Mouse (Mus musculus) lung, adult 2 months (tissue): ENCODE data around the gene Mrtfa. TPM values are rescaled to one million over a fixed set of nuclear protein-coding genes. Genes with fewer than 3 reads are reported as not detected.

Experiments used
- DNase-seq: peaks from one replicate; pipeline ENCODE4 v3.0.0; 2022
- H3K4me1 ChIP-seq: fragments of 200-500 bp; 2 replicates; pipeline ENCODE4 v1.6.1; 2011; ENCODE audit warnings: low read length; ENCODE audit not compliant: control insufficient read depth, insufficient read depth
- H3K4me3 ChIP-seq: fragments of 200-500 bp; replicated peaks from 2 replicates; pipeline ENCODE3; 2011; ENCODE audit warnings: low read depth, mild to moderate bottlenecking, control low read depth, low read length; ENCODE audit errors: extremely low read depth
- CTCF ChIP-seq: fragments of 200-500 bp; IDR thresholded peaks from 2 replicates; pipeline ENCODE4 v1.5.1; 2011; ENCODE audit warnings: mild to moderate bottlenecking, low read length, control low read depth; ENCODE audit not compliant: insufficient read depth
- POLR2A ChIP-seq: fragments of 200-500 bp; IDR thresholded peaks from 2 replicates; pipeline ENCODE4 v1.6.1; 2011; ENCODE audit warnings: low read depth, mild to moderate bottlenecking, control low read depth, low read length, borderline replicate concordance; ENCODE audit errors: extremely low read depth
- WGBS: fragments of 180-500 bp; shearing (Covaris S2); methylation state at CpG from one replicate; pipeline ENCODE4 v1.1.7; 2018; 5-methylcytosine and 5-hydroxymethylcytosine counted together
- polyA plus RNA-seq: library from polyadenylated mRNA; depleted of rRNA; stranded (reverse); fragments of >200 nt; gene quantifications from 2 replicates; pipeline ENCODE4 v1.2.3, GENCODE M21; 2012

The Mrtfa gene
- polyA plus RNA-seq, 1 experiment = 39.0 TPM

DNA sequence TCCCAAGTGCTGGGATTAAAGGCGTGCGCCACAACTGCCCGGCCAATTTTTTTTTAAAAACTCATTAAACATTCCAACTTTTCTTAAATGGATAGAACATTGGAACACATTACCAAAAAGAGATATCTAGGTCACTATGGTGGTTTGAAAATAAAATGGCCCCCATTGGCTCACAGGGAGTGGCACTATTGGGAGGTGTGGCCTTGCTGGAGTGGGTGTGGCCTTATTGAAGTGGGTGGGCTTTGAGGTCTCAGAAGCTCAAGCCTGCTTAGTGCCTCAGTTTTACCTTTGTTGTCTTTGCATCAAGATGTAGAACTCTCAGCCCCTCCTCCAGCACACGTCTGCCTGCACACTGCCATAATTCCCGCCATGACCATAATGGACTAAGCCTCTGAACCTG is 11.9 kb upstream of the Mrtfa start:
- Histone ChIP-seq H3K4me3 (no peak overlapping the region), H3K4me1 (peaks cover 4% of the 10 kb centered on the region)
- 94% methylated on average over 5 of the region's 5 CpGs for WGBS
- DNase-seq = no peak
- TF ChIP-seq POLR2A (no peak), CTCF (no peak)

DNA sequence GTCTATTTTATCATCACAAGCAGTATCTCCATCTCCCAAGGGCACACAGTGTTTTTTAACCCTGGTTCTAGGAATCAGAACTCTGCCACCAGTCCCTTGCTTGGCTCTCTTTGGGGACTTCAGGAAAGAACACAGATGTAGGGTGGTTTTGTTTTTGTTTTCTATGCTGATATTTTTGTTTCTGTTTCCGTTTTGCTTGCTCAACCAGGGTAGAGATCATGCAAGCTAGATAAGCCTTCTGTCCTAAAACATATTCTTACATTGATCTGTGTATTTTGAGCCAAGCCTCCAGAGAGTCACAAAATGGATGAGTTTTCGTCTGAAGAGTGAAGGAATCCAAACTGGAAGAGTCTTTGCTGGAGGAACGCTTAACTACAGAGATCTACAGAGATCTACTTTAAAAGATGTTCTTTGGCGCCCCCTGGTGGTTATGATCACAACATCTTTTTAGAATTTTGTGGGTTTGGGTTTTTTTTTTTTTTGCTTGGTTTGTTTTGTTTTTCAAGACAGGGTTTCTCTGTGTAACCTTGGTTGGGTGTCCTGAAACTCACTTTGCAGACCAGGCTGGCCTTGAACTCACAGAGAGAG is 8.9 kb upstream of the Mrtfa start:
- peak overlapping the region; percentile 63 for H3K4me3 ChIP-seq
- H3K4me1 ChIP-seq = peaks cover 4% of the 10 kb centered on the region
- TF ChIP-seq CTCF = no peak
- TF ChIP-seq POLR2A = no peak
- WGBS = 8% methylated on average over 4 of the region's 4 CpGs
- peak; percentile 50 for DNase-seq

DNA sequence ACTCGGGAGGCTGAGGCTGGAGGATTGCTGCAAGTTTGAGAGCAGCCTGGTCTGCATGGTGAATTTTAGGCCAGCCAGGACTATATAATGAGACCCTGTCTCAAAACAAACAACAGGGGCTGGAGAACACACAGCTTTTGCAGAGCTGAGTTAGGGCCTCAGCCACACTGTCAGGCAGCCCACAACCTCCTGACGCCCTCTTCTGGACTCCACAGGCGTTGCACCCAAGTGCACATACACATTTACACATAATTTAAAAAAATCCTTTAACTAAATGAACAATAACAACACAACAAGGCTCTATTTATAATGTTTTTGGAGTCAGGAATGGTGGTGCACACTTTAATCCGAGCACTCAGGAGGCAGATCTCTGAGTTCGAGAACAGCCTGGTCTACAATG is 7.9 kb upstream of the Mrtfa start:
- H3K4me1 ChIP-seq = peaks cover 4% of the 10 kb centered on the region
- H3K4me3 ChIP-seq = no peak overlapping the region
- 98% methylated on average over 5 of the region's 5 CpGs for WGBS
- DNase-seq = no peak
- TF ChIP-seq POLR2A = no peak
- TF ChIP-seq CTCF = 0 out of 2 replicates have a peak, but pooled peaks have one; percentile 29

DNA sequence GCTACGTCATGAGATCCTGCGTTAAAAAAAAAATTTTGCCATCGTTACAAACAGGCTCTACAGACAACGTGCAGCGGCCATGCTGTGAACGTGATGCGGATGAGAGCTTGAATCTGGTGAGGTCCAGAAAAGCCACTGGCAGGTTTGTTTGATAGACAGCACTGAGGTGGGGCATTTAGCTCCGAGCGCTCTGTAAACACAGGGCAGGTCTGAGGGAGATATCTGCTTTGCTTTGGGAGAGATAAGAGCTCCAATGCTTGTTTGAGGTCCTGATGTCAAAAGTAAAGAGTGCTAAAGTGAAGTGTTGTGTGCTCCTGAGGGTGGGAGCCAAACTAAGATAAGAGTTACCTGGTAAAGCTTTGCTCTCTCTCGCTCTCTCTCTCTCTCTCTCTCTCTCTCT is 6.6 kb upstream of the Mrtfa start:
- WGBS = 69% methylated on average over 10 of the region's 10 CpGs
- Histone ChIP-seq H3K4me3 (no peak overlapping the region), H3K4me1 (peaks cover 4% of the 10 kb centered on the region)
- no peak for DNase-seq
- TF ChIP-seq POLR2A (no peak), CTCF (no peak)

DNA sequence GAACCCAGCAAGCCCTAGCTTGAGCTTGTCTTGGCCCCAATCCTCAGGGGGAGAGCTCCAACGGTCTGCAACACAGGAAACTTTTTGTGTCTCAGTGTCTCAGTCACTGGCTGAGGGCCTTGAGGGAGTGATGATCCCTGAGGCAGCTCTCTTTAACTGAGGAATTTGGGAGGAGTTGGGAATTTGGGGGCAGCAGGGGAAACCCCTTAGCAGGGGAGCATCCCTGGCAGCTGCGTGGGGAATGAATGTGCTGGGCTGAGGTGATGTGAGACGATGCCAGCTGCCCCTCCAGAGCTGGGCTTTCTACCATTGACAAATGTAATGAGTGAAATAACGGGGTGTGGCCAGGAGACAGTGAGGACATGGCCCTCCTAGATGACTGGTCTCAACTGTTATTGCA is 4.9 kb upstream of the Mrtfa start:
- TF ChIP-seq POLR2A (no peak), CTCF (no peak)
- Histone ChIP-seq H3K4me1 (peaks cover 4% of the 10 kb centered on the region), H3K4me3 (no peak overlapping the region)
- 43% methylated on average over 4 of the region's 4 CpGs for WGBS
- no peak for DNase-seq

DNA sequence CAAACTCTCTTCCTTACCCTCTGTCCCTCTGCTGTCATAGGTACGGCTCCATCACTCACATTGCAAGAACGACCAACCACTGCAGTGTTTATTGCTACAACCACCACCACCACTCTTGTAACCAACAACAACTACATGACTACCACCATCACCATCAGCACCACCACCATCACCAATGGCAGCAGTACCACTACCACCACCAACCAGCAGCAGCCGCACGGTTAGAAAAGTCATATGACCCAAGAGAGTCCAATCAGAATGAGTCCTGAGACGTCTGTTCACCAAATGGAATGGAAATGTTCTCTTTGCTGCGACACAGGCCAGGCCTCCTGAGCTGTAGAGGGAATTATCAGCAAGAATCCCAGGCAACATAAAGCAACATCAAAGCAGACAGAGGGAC is 4.2 kb upstream of the Mrtfa start:
- TF ChIP-seq CTCF = no peak
- TF ChIP-seq POLR2A = no peak
- WGBS = 91% methylated on average over 6 of the region's 6 CpGs
- DNase-seq = no peak
- Histone ChIP-seq H3K4me1 (peaks cover 4% of the 10 kb centered on the region), H3K4me3 (no peak overlapping the region)

DNA sequence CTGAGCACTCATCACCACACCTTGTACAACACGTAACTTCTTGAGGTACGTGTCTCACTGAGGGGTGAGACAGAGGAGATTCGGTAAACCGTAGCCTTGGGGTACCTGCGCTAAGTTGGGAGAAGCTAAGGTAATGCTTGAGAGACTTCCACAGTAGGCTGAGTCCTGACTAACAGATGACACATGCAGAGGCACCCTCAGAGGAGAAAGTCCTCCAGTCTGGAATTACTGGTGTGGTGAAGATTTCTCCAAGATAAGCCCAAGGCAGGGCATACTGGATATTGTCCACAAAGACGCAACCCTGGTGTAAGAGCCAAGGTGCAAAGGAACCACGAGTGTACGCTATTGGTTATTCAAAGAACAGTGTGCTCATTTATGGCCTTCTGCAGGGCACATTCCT is 2.3 kb upstream of the Mrtfa start:
- no peak for TF ChIP-seq CTCF
- no peak for TF ChIP-seq POLR2A

DNA sequence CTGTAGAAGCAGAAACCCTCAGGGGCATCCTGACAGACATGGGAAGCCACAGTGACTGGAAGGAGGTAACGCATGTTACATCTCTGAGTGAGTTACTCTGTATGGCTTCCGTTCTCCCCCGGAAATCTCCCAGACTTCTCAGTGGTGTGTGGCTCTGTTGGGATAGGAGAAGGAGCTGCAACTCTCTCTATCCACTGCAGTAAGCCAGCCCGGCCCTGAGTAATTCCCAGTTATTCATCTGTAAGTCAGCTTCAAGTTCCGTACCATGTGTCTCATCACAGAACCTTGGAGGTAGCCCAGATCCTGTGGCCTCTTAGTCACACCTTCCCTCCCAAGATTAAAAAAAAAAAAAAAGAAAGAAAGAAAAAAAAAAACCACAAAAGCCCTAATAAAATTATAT is 1.8 kb upstream of the Mrtfa start:
- H3K4me1 ChIP-seq = peaks cover 4% of the 10 kb centered on the region; the same call in 1 of the 2 replicates
- H3K4me3 ChIP-seq = no peak overlapping the region
- no peak for DNase-seq
- 92% methylated on average over 5 of the region's 5 CpGs for WGBS
- no peak for TF ChIP-seq POLR2A
- TF ChIP-seq CTCF = no peak

More for the DNA sequence above, 2.3 kb upstream of the Mrtfa start:
- 93% methylated on average over 8 of the region's 8 CpGs for WGBS
- Histone ChIP-seq H3K4me3 (no peak overlapping the region), H3K4me1 (peaks cover 4% of the 10 kb centered on the region; the same call in 1 of the 2 replicates)
- no peak for DNase-seq

DNA sequence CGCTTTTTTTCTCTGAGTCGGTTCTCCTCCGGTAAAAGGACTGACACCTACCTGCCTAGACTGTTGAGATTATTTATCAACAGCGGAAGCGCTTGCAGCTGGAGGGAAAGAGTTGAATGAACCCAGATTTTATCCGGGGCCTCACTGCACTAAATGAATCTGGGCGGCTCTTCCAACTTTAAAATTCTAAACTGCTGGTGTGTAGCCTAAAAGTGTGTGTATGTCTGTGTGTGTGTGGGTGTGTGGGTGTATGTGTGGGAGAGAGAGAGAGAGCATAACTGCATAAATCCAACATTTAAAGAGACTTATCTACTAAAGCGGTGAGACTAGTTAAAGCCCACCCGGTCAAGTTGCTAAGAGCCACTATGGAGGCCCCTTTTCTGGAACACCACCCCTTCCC is 746 bp upstream of the Mrtfa start:
- no peak for TF ChIP-seq CTCF
- TF ChIP-seq POLR2A = no peak
- no peak for DNase-seq
- 24% methylated on average over 9 of the region's 9 CpGs for WGBS
- Histone ChIP-seq H3K4me3 (peak overlapping the region; percentile 88), H3K4me1 (peaks cover 6% of the 10 kb centered on the region; the same call in 1 of the 2 replicates)

DNA sequence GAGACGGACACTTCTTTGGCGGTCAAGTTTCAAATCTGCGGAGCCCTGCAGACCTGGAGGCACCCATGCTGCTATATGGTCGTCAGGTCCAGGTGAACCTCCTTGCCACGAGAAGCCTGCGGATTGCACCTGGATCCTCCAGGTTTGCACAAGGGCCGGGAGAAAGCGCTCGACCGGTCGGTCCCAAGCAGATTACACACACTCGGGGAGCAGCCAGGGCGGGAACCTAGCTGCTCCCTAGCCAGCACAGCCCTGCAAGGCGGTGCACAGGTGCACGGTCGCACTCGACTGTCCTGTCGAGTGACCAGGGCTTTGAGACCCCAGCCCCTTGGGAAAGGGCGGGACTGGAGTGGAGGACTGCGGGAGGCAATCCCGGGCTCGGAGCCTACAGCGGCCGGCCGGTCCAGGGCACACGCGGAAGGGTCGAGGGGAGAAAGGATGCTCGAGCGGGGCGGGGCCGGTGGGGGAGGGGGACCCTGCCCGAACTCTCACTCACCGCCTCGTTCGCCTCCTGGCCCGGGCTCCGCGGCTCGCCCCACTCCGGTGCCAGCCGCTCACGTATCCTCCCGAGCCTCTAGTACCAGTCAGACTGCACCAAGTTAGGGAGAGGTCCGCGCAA is 437 bp downstream of the Mrtfa start:
- Histone ChIP-seq H3K4me3 (peak overlapping the region; percentile 85), H3K4me1 (peaks cover 7% of the 10 kb centered on the region; the same call in 1 of the 2 replicates)
- DNase-seq = peak; percentile 49
- TF ChIP-seq CTCF = no peak
- under 1% methylated on average over 44 of the region's 46 CpGs for WGBS
